Mouse (Mus musculus) adrenal gland, postnatal 25 days (tissue): ENCODE measurements around the gene Tcea3. TPM values are rescaled to one million over a fixed set of nuclear protein-coding genes. Genes with fewer than 3 reads are reported as not detected.

Source experiments
- DNase-seq: peaks from one replicate; pipeline ENCODE4 v3.0.0; 2021; ENCODE audit warnings: mixed read lengths
- long read RNA-seq: library from polyadenylated mRNA; stranded (forward); transcript quantifications from one replicate; pipeline ENCODE4 v2.0.0, GENCODE M21; 2021
- total RNA-seq: library from RNA; stranded (reverse); gene quantifications from 2 replicates; pipeline ENCODE4 v1.2.3, GENCODE M21; 2021

Tcea3 gene
- 2.3 TPM in 2 replicates for total RNA-seq
- long read RNA-seq, transcript Tcea3-201 (11 exons, 1,251 nt), result major isoform, 19 of 29 reads
- long read RNA-seq, partial matches to known transcripts, result 6 of 29 reads
- long read RNA-seq, other reads (novel, unspliced or antisense), result 4 of 29 reads

DNA sequence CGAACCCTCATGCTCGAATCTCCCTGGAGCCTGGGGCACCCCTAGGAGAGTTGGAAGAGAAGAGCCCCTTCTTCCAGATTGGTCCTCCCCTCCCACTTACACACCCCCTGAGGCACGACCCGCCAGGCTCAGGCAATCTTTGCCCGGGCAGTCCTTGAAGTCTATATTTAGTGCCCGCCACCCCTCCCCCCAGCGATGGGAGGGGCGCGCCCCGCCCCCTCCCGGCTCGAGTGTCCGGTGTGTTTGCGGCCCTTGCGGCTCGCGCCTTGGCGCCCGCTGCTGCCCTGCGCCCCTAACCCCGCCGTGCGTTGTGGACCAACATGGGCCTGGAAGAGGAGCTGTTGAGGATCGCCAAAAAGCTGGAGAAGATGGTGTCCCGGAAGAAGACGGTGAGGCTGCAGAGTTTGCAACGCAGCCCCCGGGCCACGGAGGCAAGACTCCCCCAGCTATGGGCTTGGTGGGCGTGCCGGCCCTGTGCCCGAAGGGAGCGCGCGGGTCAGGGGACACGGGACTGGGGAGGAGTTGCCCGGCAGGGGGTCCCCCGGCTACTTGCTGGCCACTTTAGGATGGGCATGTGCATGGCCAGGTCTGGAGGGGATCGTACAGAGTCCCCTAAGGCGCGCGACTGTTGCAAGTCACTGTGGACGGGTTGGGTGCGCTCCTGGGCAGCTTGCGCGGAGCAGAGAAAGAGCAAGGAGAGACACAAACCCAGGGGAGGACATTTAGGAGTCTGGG lies at the start of gene Tcea3:
Gene Tcea3 (plus strand): TSS at position 1 of the 735 bp plus-strand sequence.
- DNase-seq, result peak; percentile 45

DNA sequence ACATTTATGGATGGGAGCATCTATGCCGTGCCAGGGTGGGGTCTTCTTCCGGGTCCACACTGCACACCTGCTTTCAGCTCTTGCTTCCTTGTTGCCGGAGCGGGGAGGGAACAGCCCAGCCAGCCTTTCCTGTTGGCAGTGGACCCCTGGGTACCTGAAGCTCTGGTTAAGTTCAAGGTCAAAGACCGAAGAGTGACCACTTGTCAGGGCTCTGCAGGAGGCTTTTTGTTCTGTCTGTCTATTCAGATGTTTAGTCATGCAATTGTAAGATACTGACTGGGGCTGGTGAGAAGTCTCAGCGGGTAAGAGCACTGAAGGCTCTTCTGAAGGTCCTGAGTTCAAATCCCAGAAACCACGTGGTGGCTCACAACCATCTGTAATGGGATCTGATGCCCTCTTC lies 48.7 kb upstream of the Tcea3 start:
- no peak for DNase-seq

DNA sequence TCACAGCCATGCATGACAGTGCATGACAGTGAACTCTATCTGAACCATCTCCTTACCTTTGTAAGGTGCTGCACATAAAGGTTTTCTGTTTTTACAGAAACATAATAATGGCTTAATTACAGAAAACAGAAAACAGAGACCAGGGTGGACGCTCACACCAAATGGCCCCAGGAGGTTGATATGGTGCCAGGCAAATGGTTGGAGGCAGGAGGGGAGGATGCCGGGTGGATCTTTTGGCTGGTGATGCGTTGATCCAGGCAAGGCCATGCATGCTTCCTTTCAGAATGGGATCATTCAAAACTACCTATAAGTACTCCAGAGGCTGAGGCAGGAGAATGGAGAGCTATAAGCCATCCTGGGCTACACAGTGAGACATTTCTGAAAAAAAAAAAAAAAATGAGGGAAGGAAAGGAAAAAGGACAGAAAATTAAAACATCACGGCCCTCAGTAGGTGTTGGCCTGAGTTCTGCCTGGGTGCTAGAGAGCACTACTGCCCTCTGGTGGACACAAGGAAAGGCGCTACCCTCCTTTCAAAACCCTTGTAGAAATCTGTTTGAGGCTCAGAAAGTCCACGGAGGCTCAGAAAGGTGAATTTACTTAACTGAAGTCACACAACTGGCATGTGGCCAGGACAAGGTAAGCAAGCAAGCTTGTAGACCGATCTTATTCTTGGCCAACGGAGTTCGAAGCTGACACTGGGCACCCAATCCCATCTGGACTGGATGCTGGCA lies 47.8 kb upstream of the Tcea3 start:
- peak; percentile 27 for DNase-seq

GRCm38 (mm10) chr4:136202509-136202908 lies 45.0 kb upstream of the Tcea3 start:
- DNase-seq, result peak; percentile 75

DNA sequence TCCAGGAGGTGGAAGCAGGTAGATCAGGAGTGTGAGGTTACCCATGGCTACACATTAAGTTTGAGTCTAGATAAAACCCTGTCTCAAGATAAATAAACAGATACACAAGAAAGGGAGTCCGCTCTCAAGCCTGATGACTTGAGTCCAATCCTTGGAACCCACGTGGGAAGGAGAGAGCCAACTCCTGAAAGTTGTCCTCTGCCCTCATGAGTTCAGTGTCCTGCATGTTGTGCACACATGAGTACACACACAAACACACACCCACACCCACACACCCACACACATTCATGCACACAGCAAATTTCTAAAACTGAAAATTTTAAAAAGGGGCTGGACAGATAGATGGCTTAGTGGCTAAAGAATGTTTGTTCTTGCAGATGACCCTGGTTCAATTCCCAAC lies 42.8 kb upstream of the Tcea3 start:
- DNase-seq, result no peak

DNA sequence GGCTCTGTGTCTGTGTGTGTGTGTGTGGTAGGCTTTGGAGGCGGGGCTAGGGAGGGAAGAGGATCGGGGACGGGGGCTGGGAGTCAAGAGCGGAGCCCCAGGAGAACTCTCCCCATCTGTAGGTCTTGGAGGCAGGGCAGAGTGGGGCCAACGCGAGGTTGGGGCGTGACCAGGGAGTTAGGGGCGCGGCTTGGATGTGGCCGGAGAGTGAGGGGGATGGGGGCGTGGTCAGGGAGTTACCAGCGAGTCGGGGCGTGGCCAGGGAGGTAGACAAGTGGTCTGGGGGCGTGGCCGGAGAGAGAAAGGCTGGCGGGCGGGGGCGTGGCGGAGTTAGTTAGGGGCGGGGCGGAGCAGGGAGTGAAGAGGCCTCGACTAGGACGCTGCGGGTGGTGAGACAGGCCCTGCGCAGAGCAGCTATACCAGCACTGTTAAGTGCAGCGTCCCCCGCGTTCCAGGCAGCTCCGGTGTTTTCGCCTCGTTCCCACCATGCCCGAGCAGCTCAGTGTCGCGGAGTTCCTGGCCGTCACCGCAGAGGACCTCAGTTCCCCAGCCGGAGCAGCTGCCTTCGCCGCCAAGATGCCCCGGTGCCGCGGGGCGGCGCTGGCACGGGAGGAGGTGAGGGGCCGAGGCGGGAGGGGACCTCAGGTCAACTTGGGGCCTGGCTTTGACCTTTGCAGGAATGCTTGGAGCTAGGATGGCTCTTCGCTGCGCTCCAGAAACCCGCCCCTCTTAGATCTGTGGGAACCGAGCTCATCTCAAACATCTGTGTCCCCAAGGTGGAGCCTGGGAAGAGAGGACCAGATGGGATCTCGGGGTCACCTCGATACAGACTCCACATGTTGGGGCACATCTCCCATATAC lies 41.3 kb upstream of the Tcea3 start, which contains the start of gene Asap3:
Gene Asap3 (plus strand): TSS at position 333 of the 861 bp plus-strand sequence.
- peak; percentile 99 for DNase-seq

GRCm38 (mm10) chr4:136206943-136207342 lies 40.6 kb upstream of the Tcea3 start:
- DNase-seq, result no peak

- no peak for DNase-seq
These were observed 36.6 kb upstream of the Tcea3 start for GRCm38 (mm10) chr4:136210931-136211330.

- DNase-seq, result peak; percentile 55
These were observed 33.9 kb upstream of the Tcea3 start for GRCm38 (mm10) chr4:136213629-136214028.

DNA sequence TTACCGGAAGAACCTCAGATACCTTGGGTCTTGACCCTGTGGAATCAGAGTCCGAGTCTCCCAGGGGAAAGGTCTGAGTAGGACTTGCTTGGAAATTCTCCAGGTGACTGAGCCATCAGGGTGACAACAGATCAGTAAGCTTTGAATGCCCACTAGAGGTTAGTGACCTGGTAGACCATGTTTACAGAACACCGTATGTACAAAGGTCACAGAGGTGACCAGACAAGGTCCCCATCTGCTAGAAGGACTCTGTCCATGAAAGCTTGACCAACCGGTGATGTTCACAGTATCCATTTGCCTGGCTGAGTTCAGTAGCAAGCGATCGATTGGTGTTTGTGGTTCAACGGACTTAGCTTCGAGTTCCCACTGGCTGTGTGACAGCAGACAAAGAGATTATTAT lies 32.7 kb upstream of the Tcea3 start:
- no peak for DNase-seq

- DNase-seq, result no peak
These were observed 32.0 kb upstream of the Tcea3 start for GRCm38 (mm10) chr4:136215576-136215975.

DNA sequence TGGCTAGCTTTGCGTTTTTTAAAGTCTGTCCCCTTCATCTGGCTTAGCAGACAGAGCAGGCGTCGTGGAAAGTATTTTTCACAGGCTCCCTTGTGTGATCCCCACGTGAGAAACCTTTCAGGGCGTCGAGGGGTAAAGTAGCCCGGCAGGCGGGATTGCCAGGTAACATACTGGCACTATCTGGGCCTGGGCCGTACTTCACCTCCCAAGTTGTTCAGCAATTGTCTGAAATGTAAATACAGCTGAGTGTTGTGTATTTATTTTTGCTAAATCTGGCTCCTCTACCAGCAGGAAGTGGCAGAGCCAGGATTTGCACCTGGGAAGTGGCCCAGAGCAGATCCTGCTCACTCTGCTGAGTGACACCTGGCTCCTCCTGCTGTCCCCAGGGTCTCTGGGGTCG lies 30.5 kb upstream of the Tcea3 start:
- DNase-seq, result no peak

GRCm38 (mm10) chr4:136218595-136219214 lies 28.8 kb upstream of the Tcea3 start:
- peak; percentile 32 for DNase-seq

- DNase-seq, result no peak
These were observed 27.3 kb upstream of the Tcea3 start for GRCm38 (mm10) chr4:136220133-136220775.

GRCm38 (mm10) chr4:136223549-136224239 lies 23.8 kb upstream of the Tcea3 start:
- DNase-seq, result no peak

GRCm38 (mm10) chr4:136224240-136224559 lies 23.3 kb upstream of the Tcea3 start:
- DNase-seq, result no peak

DNA sequence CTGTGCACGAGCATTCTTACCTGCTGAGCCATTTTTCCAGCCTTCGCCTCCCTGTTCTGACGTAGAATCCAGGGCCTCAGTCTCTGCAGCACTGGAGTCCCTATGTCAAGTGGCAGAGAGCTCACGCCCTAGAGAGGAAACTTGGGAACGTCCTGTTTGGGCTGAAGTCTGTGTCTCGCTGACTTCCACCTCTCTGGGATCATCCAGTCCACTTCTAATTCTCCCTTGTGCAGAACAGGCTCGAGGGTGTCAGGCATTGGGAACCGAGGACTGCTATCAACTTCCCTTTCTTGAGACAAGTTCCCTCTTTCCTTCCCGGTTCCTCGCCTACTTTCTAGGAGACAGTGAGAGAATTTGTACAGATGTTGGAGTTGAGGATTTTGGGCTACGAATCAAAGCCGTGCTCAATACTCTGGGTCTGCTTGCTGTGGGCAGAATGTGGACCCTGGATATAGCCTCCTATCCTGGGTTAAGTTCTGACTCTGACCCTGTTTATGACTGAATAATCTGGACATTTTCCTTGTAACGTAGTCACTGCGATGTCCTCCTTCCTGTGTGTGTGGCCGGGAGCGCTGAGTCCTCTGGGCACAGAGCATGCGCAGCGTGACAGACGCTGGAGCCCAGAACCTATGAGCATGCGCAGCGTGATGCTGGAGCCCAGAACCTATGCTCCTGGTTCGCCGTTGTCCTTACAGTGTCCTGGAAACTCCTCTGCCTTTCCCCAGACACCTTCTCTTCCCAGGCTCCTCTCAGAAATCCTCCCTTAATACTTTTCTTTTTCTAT lies 22.7 kb upstream of the Tcea3 start:
- no peak for DNase-seq

DNA sequence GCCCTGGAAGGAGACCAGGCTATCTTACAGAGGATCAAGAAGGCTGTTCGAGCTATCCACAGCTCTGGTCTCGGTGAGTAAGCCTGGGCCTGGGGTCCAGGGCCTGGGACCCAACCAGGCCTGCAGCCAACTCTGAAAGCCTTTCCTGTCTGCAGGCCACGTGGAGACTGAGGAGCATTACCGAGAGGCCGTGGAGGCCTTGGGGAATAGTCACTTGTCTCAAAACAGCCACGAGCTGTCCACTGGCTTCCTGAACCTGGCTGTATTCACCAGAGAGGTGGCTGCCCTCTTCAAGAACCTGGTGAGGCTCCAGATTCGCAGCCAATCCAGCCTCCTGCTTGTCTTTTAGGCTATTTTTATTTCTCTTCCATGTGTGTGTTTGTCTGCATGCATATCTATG lies 20.1 kb upstream of the Tcea3 start:
- no peak for DNase-seq

DNA sequence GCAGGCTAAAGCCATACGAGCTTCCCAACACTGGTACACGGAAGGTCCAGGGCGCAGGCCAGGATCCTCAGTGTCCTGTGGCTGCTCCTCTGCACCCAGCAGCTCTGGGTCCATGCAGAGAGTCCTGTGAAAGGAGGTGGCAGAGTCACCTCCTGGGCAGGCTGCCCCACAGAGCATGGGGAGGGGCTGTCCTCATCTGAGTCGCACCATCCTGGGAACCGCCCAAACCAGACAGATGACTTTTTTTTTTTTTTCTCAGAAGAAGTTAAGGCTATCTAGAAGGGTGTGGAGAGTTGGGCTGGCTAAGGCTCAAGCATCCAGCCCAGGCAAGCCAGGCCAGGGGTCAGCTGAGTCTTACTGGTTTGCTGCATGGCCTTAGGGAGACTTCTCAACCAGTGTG lies 18.9 kb upstream of the Tcea3 start:
- DNase-seq, result no peak

- DNase-seq, result no peak
These were observed 8.9 kb upstream of the Tcea3 start for GRCm38 (mm10) chr4:136238669-136239068.
